ENCODE assay signal across 9 mouse cellular contexts in genomic region chr19:55123001-55123536, GRCm38 (mm10). TPM values are rescaled to one million over a fixed set of nuclear protein-coding genes. Genes with fewer than 3 reads are reported as not detected.
DNase-seq lines count a peak whose midpoint lies in the region; ATAC-seq and TF ChIP-seq lines count a peak whose summit lies in the region.
"Had no signal": no experiment of that assay in that cellular context is flagged by ENCODE, and none has a peak within 500 bp of the region (broad histone marks: within the 10 kb centered on the region; RNA-seq: fewer than 3 reads in every experiment).

No protein-coding gene starts in this region.

- H3K4me3 ChIP-seq in kidney, embryonic 15.5 days (replicated peaks) = no peak overlapping the region
- peak overlapping the region; percentile 1; the same call in 1 of the 2 replicates for H3K4me3 ChIP-seq in layer of hippocampus, adult 2 months
- no peak overlapping the region for H3K4me3 ChIP-seq in midbrain, embryonic 14.5 days (replicated peaks; ENCODE audit: low read depth, low read length)

- peak overlapping the region; percentile 52; the same call in 1 of the 2 replicates for H3K27ac ChIP-seq in kidney, embryonic 15.5 days
- peak overlapping the region; percentile 86 for H3K27ac ChIP-seq in layer of hippocampus, adult 2 months
- H3K27ac ChIP-seq in midbrain, embryonic 14.5 days (replicated peaks; ENCODE audit: low read depth, low read length) = peak overlapping the region; percentile 57

- ATAC-seq in kidney, embryonic 15.5 days (replicated peaks; ENCODE audit: low FRiP score) = no peak
- ATAC-seq in midbrain, embryonic 14.5 days (ENCODE audit: low FRiP score, low TSS enrichment) = peak; percentile 66

- 52% methylated on average over 11 of the region's 11 CpGs for WGBS in kidney, embryonic 15.5 days
- WGBS in midbrain, embryonic 14.5 days = 18% methylated on average over 11 of the region's 11 CpGs

- no peaks in the 10 kb centered on the region for H3K9me3 ChIP-seq in kidney, embryonic 15.5 days (replicated peaks)
- no peaks in the 10 kb centered on the region for H3K9me3 ChIP-seq in midbrain, embryonic 14.5 days (ENCODE audit: control insufficient read depth, low read length)

- no peak for TF ChIP-seq CTCF in layer of hippocampus, adult 2 months (conservative IDR thresholded peaks at IDR 0.05)

- no peaks in the 10 kb centered on the region for H3K36me3 ChIP-seq in kidney, embryonic 15.5 days
- no peaks in the 10 kb centered on the region for H3K36me3 ChIP-seq in midbrain, embryonic 14.5 days (ENCODE audit: control insufficient read depth, insufficient read depth, low read length)

- H3K4me2 ChIP-seq in kidney, embryonic 15.5 days = no peak overlapping the region
- H3K4me2 ChIP-seq in midbrain, embryonic 14.5 days (ENCODE audit: low read length) = no peak overlapping the region

- H3K9ac ChIP-seq in kidney, embryonic 15.5 days = no peak overlapping the region
- H3K9ac ChIP-seq in midbrain, embryonic 14.5 days (replicated peaks; ENCODE audit: low read length) = 0 out of 2 replicates have a peak overlapping the region, but pooled peaks have one; percentile 6

- DNase-seq in kidney, postnatal 4 days = no peak
- peak; percentile 61 for DNase-seq in embryo, embryonic 11 days
- peak in 1 of 2 experiments; percentile 42 for DNase-seq in layer of hippocampus, adult 2 months (ENCODE audit: low spot score in 2 of 2)
- DNase-seq in midbrain, embryonic 14.5 days = peak; percentile 52
- DNase-seq in adrenal gland, postnatal 14 days = no peak
- no peak for DNase-seq in adrenal gland, adult (ENCODE audit: inconsistent age in 2 of 2, low spot score in 1 of 2)
- DNase-seq in lung, postnatal 10 days = no peak

- no peaks in the 10 kb centered on the region for H3K27me3 ChIP-seq in kidney, embryonic 15.5 days
- no peaks in the 10 kb centered on the region for H3K27me3 ChIP-seq in midbrain, embryonic 14.5 days (ENCODE audit: control insufficient read depth, insufficient read depth, low read length)

- H3K4me1 ChIP-seq in kidney, embryonic 15.5 days = peaks cover 61% of the 10 kb centered on the region
- 0 out of 2 replicates have a peak, but pooled peaks cover 7% of the 10 kb centered on the region for H3K4me1 ChIP-seq in midbrain, embryonic 14.5 days (ENCODE audit: control insufficient read depth, insufficient read depth, low read length)

RNA-seq across cellular contexts. Expression of gene Gpam, which starts 4.0 kb away (rescaled TPM):
- polyA plus RNA-seq in kidney, embryonic 15.5 days (2015; fragmentation: Nextera tagmentation; extraction: Ambion mirVana) = 18.1 and 19.0 TPM in 2 replicates
- 10 to 100 TPM; 40.9 to 44.5 TPM for total RNA-seq in layer of hippocampus, adult 2 months (2021)
- polyA plus RNA-seq in midbrain, embryonic 14.5 days (2014; fragmentation: Nextera tagmentation; extraction: Ambion mirVana) = 19.3 and 28.7 TPM in 2 replicates
- 232 and 288 TPM in 2 replicates for total RNA-seq in adrenal gland, postnatal 14 days (2021)

RNA-seq across cellular contexts. Expression of gene Tectb, which starts 57.5 kb away (rescaled TPM):
- polyA plus RNA-seq in kidney, embryonic 15.5 days (2015; fragmentation: Nextera tagmentation; extraction: Ambion mirVana) = not detected in 2 replicates
- total RNA-seq in layer of hippocampus, adult 2 months (2021) = under 1 TPM in 1 of 2 experiments, not detected in 1; 0.15 TPM
- 0.65 and 0.68 TPM in 2 replicates for polyA plus RNA-seq in midbrain, embryonic 14.5 days (2014; fragmentation: Nextera tagmentation; extraction: Ambion mirVana)
- 0.78 and 0.79 TPM in 2 replicates for total RNA-seq in adrenal gland, postnatal 14 days (2021)
- total RNA-seq: granulocyte monocyte progenitor cell, adult 5-6 weeks had no signal

Comparison
In these comparisons a context has a peak if more than half of its experiments do, and no peak if none do; other contexts are left out.
1. DNase-seq: peak in embryo, embryonic 11 days (single experiment) and midbrain, embryonic 14.5 days (single experiment); none in kidney, postnatal 4 days (0 of 2), adrenal gland, postnatal 14 days (single experiment), adrenal gland, adult (0 of 2) and lung, postnatal 10 days (single experiment).
2. Peak in every context shown above with its lines, with median percentiles within 50 percentile points of each other: H3K27ac ChIP-seq.